Mouse (Mus musculus) heart, embryonic 14.5 days (tissue): ENCODE results near the gene Kctd5. TPM values are rescaled to one million over a fixed set of nuclear protein-coding genes. Genes with fewer than 3 reads are reported as not detected.

Experiments
- ATAC-seq: fragments of 200-750 bp; cut with Nextera tagmentation; 2 replicates; pipeline ENCODE4 v1.8.0; 2017; ENCODE audit warnings: low read depth, moderate TSS enrichment; ENCODE audit not compliant: insufficient number of reproducible peaks, insufficient read depth, low FRiP score
- H3K27ac ChIP-seq, 2 experiments: fragments of 200-500 bp in 1 of 2; fragments of 300-500 bp in 1 of 2; sonication (generic) in 1 of 2; replicated peaks in 1 of 2; 2 replicates each; pipeline ENCODE4 v1.5.1; 2012 to 2014; ENCODE audit warnings: low read depth in 2 of 2, low read length in 2 of 2, control low read depth in 1 of 2, mild to moderate bottlenecking in 1 of 2, mixed read lengths in 1 of 2; ENCODE audit not compliant: control insufficient read depth in 1 of 2, insufficient read depth in 1 of 2
- H3K27me3 ChIP-seq: fragments of 300-500 bp; sonication (generic); 2 replicates; pipeline ENCODE4 v1.6.1; 2014; ENCODE audit warnings: mild to moderate bottlenecking, low read length, control low read depth; ENCODE audit not compliant: control insufficient read depth, insufficient read depth
- H3K36me3 ChIP-seq: fragments of 300-500 bp; sonication (generic); 2 replicates; pipeline ENCODE4 v1.6.1; 2014; ENCODE audit warnings: mild to moderate bottlenecking, control low read depth, low read length, mixed read lengths; ENCODE audit not compliant: control insufficient read depth, insufficient read depth
- H3K4me1 ChIP-seq, 2 experiments: fragments of 200-500 bp in 1 of 2; fragments of 300-500 bp in 1 of 2; sonication (generic) in 1 of 2; 2 replicates each; pipeline ENCODE4 v1.6.1; 2012 to 2014; ENCODE audit warnings: low read length in 2 of 2, control low read depth in 1 of 2, mixed read lengths in 1 of 2; ENCODE audit not compliant: control insufficient read depth in 2 of 2, insufficient read depth in 2 of 2
- H3K4me2 ChIP-seq: fragments of 300-500 bp; sonication (generic); 2 replicates; pipeline ENCODE4 v1.6.1; 2014; ENCODE audit warnings: mild to moderate bottlenecking, low read length
- H3K4me3 ChIP-seq, 2 experiments: fragments of 200-500 bp in 1 of 2; fragments of 300-500 bp in 1 of 2; sonication (generic) in 1 of 2; 2 replicates each; pipeline ENCODE4 v1.5.1; 2012 to 2014; ENCODE audit warnings: low read length in 2 of 2, mild to moderate bottlenecking in 2 of 2, control low read depth in 1 of 2, low read depth in 1 of 2, moderate library complexity in 1 of 2; ENCODE audit not compliant: control insufficient read depth in 1 of 2, insufficient read depth in 1 of 2
- H3K9ac ChIP-seq: fragments of 300-500 bp; sonication (generic); 2 replicates; pipeline ENCODE4 v1.6.1; 2014; ENCODE audit warnings: mild to moderate bottlenecking, low read length
- H3K9me3 ChIP-seq: fragments of 300-500 bp; sonication (generic); 2 replicates; pipeline ENCODE4 v1.6.1; 2016; ENCODE audit warnings: low read length, control low read depth; ENCODE audit not compliant: control insufficient read depth
- WGBS: fragments of 180-500 bp; shearing (Covaris S2); extraction: QIAGEN DNeasy Blood & Tissue Kit; methylation state at CpG from one replicate; pipeline ENCODE4 v1.1.7; 2014; 5-methylcytosine and 5-hydroxymethylcytosine counted together
- microRNA-seq: library from miRNA; unstranded; fragments of <30 nt; microRNA quantifications from one replicate; pipeline ENCODE4, GENCODE M21; 2016
- polyA plus RNA-seq: library from polyadenylated mRNA; unstranded; fragments of >200 nt; fragmentation: Nextera tagmentation; extraction: Ambion mirVana; gene quantifications from 2 replicates; pipeline ENCODE4 v1.2.1, GENCODE M21; 2014

Gene Kctd5
- polyA plus RNA-seq, 1 experiment from 2014 or later: 35.4 TPM

DNA sequence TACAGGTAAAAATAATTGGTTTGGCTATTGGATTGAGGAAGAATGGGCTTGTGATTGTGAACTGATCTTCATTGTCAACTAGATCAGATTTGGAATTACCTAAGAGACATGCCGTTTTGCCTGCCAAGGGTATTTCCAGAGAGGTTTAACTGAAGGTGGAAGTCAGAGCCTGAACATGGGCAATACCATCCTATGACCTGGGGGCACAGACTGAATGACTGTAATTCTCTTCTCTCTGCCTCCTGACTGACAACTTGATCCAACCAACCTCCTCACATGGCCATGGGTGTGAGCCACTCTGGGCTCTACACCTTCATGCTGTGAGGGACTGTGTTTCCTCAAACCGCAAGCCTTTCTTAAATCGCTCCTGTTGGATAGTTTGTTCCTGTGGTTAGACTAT lies 68.2 kb downstream of the Kctd5 start:
- H3K4me3 ChIP-seq: no peak overlapping the region
- no peaks in the 10 kb centered on the region for H3K27me3 ChIP-seq
- 0 out of 2 replicates have a peak, but pooled peaks cover 3% of the 10 kb centered on the region for H3K9me3 ChIP-seq
- WGBS: 92% methylated on average over 3 of the region's 3 CpGs
- H3K9ac ChIP-seq: no peak overlapping the region
- no peaks in the 10 kb centered on the region for H3K36me3 ChIP-seq
- no peak overlapping the region for H3K4me2 ChIP-seq
- H3K4me1 ChIP-seq: peaks cover 8 to 9% of the 10 kb centered on the region in 2 experiments
- H3K27ac ChIP-seq: no peak overlapping the region
- no peak for ATAC-seq

DNA sequence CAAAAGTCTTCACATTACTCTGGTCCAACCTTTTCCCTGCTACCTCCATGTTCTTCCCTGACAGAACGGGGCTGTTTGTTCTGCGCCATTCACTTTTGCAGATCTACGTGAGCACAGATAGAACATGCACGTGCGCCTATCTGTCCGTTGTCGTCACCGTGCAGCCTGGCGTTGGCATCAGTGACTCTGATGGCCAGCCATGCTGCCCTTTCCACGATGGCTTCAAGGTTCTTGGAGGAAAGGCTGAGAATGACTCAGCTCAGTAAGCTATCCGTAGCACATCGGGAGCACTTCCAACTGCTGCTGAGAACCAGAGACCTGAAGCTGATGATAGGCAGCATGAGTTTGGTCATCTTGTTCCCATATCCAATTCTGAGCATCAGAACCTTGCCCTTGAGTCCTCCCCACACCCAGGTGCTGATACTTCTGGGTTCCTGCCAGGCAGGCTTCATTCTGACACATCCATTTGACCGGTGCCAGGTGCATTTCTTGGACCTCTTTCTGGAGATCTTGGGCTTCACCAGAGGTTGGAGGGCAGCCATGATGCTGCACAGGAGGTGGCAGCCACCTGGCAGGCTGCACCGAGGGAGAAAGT lies 69.1 kb downstream of the Kctd5 start:
- H3K9me3 ChIP-seq: 0 out of 2 replicates have a peak, but pooled peaks cover 3% of the 10 kb centered on the region
- 86% methylated on average over 14 of the region's 14 CpGs for WGBS
- H3K36me3 ChIP-seq: no peaks in the 10 kb centered on the region
- H3K4me2 ChIP-seq: no peak overlapping the region
- no peak overlapping the region for H3K4me3 ChIP-seq
- no peaks in the 10 kb centered on the region for H3K27me3 ChIP-seq
- ATAC-seq: no peak
- H3K9ac ChIP-seq: no peak overlapping the region
- no peak overlapping the region for H3K27ac ChIP-seq
- H3K4me1 ChIP-seq: peaks cover 16 to 18% of the 10 kb centered on the region in 2 experiments

DNA sequence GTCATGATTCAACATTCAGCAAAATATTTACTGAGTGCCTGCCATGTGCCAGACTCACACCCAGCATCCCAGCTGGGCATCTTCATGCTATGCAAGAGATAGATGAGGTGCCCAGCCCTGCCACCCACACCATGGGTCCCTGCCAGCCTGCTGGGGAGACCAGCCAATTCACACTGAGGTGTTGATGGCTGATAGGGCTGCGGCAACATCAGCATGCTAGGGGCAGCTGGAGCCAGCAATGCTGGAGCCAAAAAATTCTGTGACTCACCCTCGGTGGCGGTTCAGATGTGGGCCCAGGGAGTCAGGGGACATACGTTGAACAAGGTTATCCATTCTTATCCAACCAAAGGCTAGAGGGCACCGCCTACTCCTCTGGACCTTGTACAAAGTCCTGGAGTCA lies 72.9 kb downstream of the Kctd5 start:
- Histone ChIP-seq H3K27ac (peak overlapping the region in 1 of 2 experiments; percentile 19; a peak in 1 of 4 replicates), H3K9ac (no peak overlapping the region), H3K4me3 (no peak overlapping the region), H3K4me1 (peaks cover 16 to 18% of the 10 kb centered on the region in 2 experiments), H3K27me3 (0 out of 2 replicates have a peak, but pooled peaks cover 2% of the 10 kb centered on the region), H3K36me3 (no peaks in the 10 kb centered on the region), H3K9me3 (no peaks in the 10 kb centered on the region), H3K4me2 (no peak overlapping the region)
- peak; percentile 64 for ATAC-seq
- 13% methylated on average over 5 of the region's 5 CpGs for WGBS

DNA sequence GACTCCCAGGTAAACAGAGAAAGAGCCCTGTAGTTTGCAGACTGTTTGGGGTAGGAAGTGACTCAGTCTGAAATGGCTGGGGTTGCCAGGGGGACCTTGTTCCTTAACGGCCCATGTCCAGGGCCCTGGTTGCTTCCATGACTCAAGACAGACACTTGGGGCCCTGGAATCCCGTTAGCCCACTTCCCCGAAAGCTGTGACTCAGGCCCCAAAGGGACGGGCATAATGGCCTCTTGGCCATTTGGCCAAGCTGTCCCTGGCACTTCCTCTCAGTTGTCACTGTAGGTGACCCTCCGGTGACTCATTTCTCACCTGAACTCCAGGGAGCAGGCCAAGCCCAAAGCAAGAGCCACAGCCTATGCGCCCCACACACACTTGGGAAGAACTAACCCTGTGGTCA lies 74.9 kb downstream of the Kctd5 start:
- H3K9ac ChIP-seq: no peak overlapping the region
- no peaks in the 10 kb centered on the region for H3K9me3 ChIP-seq
- H3K36me3 ChIP-seq: no peaks in the 10 kb centered on the region
- no peak for ATAC-seq
- H3K4me2 ChIP-seq: no peak overlapping the region
- H3K27ac ChIP-seq: no peak overlapping the region
- 60% methylated on average over 6 of the region's 6 CpGs for WGBS
- H3K4me1 ChIP-seq: peaks cover 18 to 19% of the 10 kb centered on the region in 2 experiments
- no peak overlapping the region for H3K4me3 ChIP-seq
- 0 out of 2 replicates have a peak, but pooled peaks cover 11% of the 10 kb centered on the region for H3K27me3 ChIP-seq

DNA sequence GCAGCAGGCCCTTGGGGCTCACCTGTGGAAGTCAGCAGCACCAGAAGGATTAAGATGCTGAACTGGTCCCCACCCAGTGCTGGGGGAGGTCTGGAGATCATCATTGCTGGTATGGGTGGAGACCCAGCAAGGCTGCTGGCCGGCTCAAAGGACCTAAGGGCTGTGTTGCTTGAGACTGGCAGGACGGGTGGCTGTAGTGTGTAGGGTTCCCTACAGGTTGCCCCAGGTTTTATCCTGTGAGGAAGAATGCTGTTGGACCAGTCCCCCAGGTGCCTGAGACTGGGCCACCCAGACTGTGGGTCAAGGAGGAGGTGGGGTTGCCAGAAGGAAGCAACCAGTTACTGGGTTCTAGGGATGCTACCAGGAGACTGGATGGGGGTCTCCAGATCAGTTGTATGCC lies 75.4 kb downstream of the Kctd5 start, which contains the start of gene Prss22:
Gene Prss22, minus strand, starts transcription at position 200 of the 400 bp plus-strand sequence.
- Histone ChIP-seq H3K27ac (no peak within 1 kb of the TSS), H3K9me3 (no peaks in the 10 kb centered on the region), H3K36me3 (no peaks in the 10 kb centered on the region), H3K4me3 (no peak within 1 kb of the TSS), H3K9ac (no peak within 1 kb of the TSS), H3K4me1 (peaks cover 21 to 22% of the 10 kb centered on the region in 2 experiments), H3K4me2 (no peak within 1 kb of the TSS), H3K27me3 (0 out of 2 replicates have a peak, but pooled peaks cover 11% of the 10 kb centered on the region)
- 54% methylated on average over 2 of the region's 2 CpGs for WGBS
- no peak for ATAC-seq

Small RNAs within 50 kb of the gene (microRNA-seq; reads per million reads assigned to microRNA genes)
- not detected for gene Gm27700

Other genes starting within 250 kb of the Kctd5 start
- 950 and 1,075 TPM in 2 replicates for gene Elob, start 244.3 kb downstream of the Kctd5 start, polyA plus RNA-seq
- not detected in 2 replicates for gene Prss33, start 237.4 kb downstream of the Kctd5 start, polyA plus RNA-seq
- gene Prss32, start 229.6 kb downstream of the Kctd5 start, polyA plus RNA-seq: not detected in 2 replicates
- not detected in 2 replicates for gene Prss41, start 229.3 kb downstream of the Kctd5 start, polyA plus RNA-seq
- gene Prss21, start 205.4 kb downstream of the Kctd5 start, polyA plus RNA-seq: not detected in 2 replicates
- not detected in 2 replicates for gene Dcpp1, start 192.6 kb downstream of the Kctd5 start, polyA plus RNA-seq
- gene Dcpp2, start 192.6 kb downstream of the Kctd5 start, polyA plus RNA-seq: not detected in 2 replicates
- 0.36 and 0.54 TPM in 2 replicates for gene Dcpp3, start 156.0 kb downstream of the Kctd5 start, polyA plus RNA-seq
- gene Sbp, start 131.8 kb downstream of the Kctd5 start, polyA plus RNA-seq: not detected in 2 replicates
- not detected in 2 replicates for gene Sbpl, start 118.2 kb downstream of the Kctd5 start, polyA plus RNA-seq
- gene Prss30, start 92.9 kb downstream of the Kctd5 start, polyA plus RNA-seq: 0.26 TPM in 1 of 2 replicates, not detected in the other
- not detected in 2 replicates for gene Prss22, start 75.4 kb downstream of the Kctd5 start, polyA plus RNA-seq
- gene Prss27, start 35.3 kb downstream of the Kctd5 start, polyA plus RNA-seq: not detected in 2 replicates
- gene Pdpk1, start 77.4 kb upstream of the Kctd5 start, polyA plus RNA-seq: 44.5 and 45.6 TPM in 2 replicates
- 23.6 and 26.0 TPM in 2 replicates for gene Amdhd2, start 90.3 kb upstream of the Kctd5 start, polyA plus RNA-seq
- gene Atp6v0c, start 96.2 kb upstream of the Kctd5 start, polyA plus RNA-seq: 581 and 616 TPM in 2 replicates
- gene Tbc1d24, start 132.1 kb upstream of the Kctd5 start, polyA plus RNA-seq: 4.3 and 4.5 TPM in 2 replicates
- gene Ntn3, start 136.0 kb upstream of the Kctd5 start, polyA plus RNA-seq: 1.3 and 1.6 TPM in 2 replicates
- 5.2 and 5.4 TPM in 2 replicates for gene Tedc2, start 147.4 kb upstream of the Kctd5 start, polyA plus RNA-seq
- 27.8 and 29.1 TPM in 2 replicates for gene Ccnf, start 178.0 kb upstream of the Kctd5 start, polyA plus RNA-seq